Mouse (Mus musculus): ENCODE data around the gene Psmb5. TPM values are rescaled to one million over a fixed set of nuclear protein-coding genes. Genes with fewer than 3 reads are reported as not detected.

The Psmb5 gene
- polyA plus RNA-seq, 1 experiment: 416 TPM

GRCm38 (mm10) chr14:54651556-54651955 is 33.7 kb upstream of the Psmb5 start:
- Histone ChIP-seq H3K27me3 (ENCODE audit: control insufficient read depth, insufficient read depth, insufficient read length) (no peaks in the 10 kb centered on the region), H3ac (ENCODE audit: control insufficient read depth, insufficient read length) (no peak overlapping the region), H3K4me3 (no peak overlapping the region), H3K4me2 (ENCODE audit: low read depth) (peak overlapping the region; percentile 90), H3K79me2 (ENCODE audit: control insufficient read depth, insufficient read depth) (peaks cover 26% of the 10 kb centered on the region), H3K36me3 (ENCODE audit: control insufficient read depth, insufficient read depth) (peaks cover 27% of the 10 kb centered on the region)
- no peak for TF ChIP-seq TCF3 (IDR thresholded peaks at IDR 0.05; ENCODE audit: insufficient read length, low read depth)

- H3K27me3 ChIP-seq (ENCODE audit: control insufficient read depth, insufficient read depth, insufficient read length): no peaks in the 10 kb centered on the region
- TF ChIP-seq MYOD1 (IDR thresholded peaks at IDR 0.05; ENCODE audit: control insufficient read depth in 1 of 3, insufficient read length in 2 of 3, low read depth in 2 of 3) (no peak), E2F4 (IDR thresholded peaks at IDR 0.05; ENCODE audit: insufficient read depth) (no peak), MYOG (IDR thresholded peaks at IDR 0.05; ENCODE audit: control insufficient read depth in 1 of 3, insufficient read depth in 1 of 3, insufficient read length in 2 of 3, low read depth in 2 of 3) (no peak), SRF (IDR thresholded peaks at IDR 0.05; ENCODE audit: control insufficient read depth, insufficient read length, low read depth) (no peak), POLR2A (IDR thresholded peaks at IDR 0.05; ENCODE audit: insufficient read length, low read depth) (no peak), REST (IDR thresholded peaks at IDR 0.05; ENCODE audit: insufficient read depth, insufficient read length) (no peak), MAX (IDR thresholded peaks at IDR 0.05; ENCODE audit: low read depth) (no peak), POLR2AphosphoS2 (IDR thresholded peaks at IDR 0.05; ENCODE audit: insufficient read length, low read depth) (no peak), TCF12 (IDR thresholded peaks at IDR 0.05; ENCODE audit: insufficient read depth, poor library complexity, severe bottlenecking) (no peak), TCF3 (IDR thresholded peaks at IDR 0.05; ENCODE audit: insufficient read length, low read depth) (no peak), USF1 (IDR thresholded peaks at IDR 0.05; ENCODE audit: low read depth) (no peak), CEBPB (IDR thresholded peaks at IDR 0.05; ENCODE audit: insufficient read depth, poor library complexity, severe bottlenecking) (no peak)
- H3K4me3 ChIP-seq: no peak overlapping the region
- H3K79me2 ChIP-seq (ENCODE audit: control insufficient read depth, insufficient read depth): peaks cover 26% of the 10 kb centered on the region
- H3K4me2 ChIP-seq (ENCODE audit: low read depth): peak overlapping the region; percentile 21
- H3K36me3 ChIP-seq (ENCODE audit: control insufficient read depth, insufficient read depth): peaks cover 29% of the 10 kb centered on the region
- no peak overlapping the region for H3ac ChIP-seq (ENCODE audit: control insufficient read depth, insufficient read length)
Measured at GRCm38 (mm10) chr14:54650621-54651454, 33.0 kb upstream of the Psmb5 start.

GRCm38 (mm10) chr14:54647900-54648299 is 30.1 kb upstream of the Psmb5 start:
- peaks cover 21% of the 10 kb centered on the region for H3K79me2 ChIP-seq (ENCODE audit: control insufficient read depth, insufficient read depth)
- TF ChIP-seq MYOG (IDR thresholded peaks at IDR 0.05; ENCODE audit: control insufficient read depth in 1 of 3, insufficient read depth in 1 of 3, insufficient read length in 2 of 3, low read depth in 2 of 3): no peak
- TF ChIP-seq POLR2A (IDR thresholded peaks at IDR 0.05; ENCODE audit: insufficient read length, low read depth): no peak
- TF ChIP-seq TCF3 (IDR thresholded peaks at IDR 0.05; ENCODE audit: insufficient read length, low read depth): no peak
- H3ac ChIP-seq (ENCODE audit: control insufficient read depth, insufficient read length): no peak overlapping the region
- peaks cover 48% of the 10 kb centered on the region for H3K36me3 ChIP-seq (ENCODE audit: control insufficient read depth, insufficient read depth)
- H3K4me3 ChIP-seq: no peak overlapping the region
- no peaks in the 10 kb centered on the region for H3K27me3 ChIP-seq (ENCODE audit: control insufficient read depth, insufficient read depth, insufficient read length)
- H3K4me2 ChIP-seq (ENCODE audit: low read depth): no peak overlapping the region

- no peak for TF ChIP-seq TCF3 (IDR thresholded peaks at IDR 0.05; ENCODE audit: insufficient read length, low read depth)
- TF ChIP-seq CEBPB (IDR thresholded peaks at IDR 0.05; ENCODE audit: insufficient read depth, poor library complexity, severe bottlenecking): no peak
- TF ChIP-seq REST (IDR thresholded peaks at IDR 0.05; ENCODE audit: insufficient read depth, insufficient read length): no peak
- TF ChIP-seq E2F4 (IDR thresholded peaks at IDR 0.05; ENCODE audit: insufficient read depth): no peak
- TF ChIP-seq MYOG (IDR thresholded peaks at IDR 0.05; ENCODE audit: control insufficient read depth in 1 of 3, insufficient read depth in 1 of 3, insufficient read length in 2 of 3, low read depth in 2 of 3): no peak
- TF ChIP-seq SRF (IDR thresholded peaks at IDR 0.05; ENCODE audit: control insufficient read depth, insufficient read length, low read depth): no peak
- TF ChIP-seq MAX (IDR thresholded peaks at IDR 0.05; ENCODE audit: low read depth): no peak
- TF ChIP-seq TCF12 (IDR thresholded peaks at IDR 0.05; ENCODE audit: insufficient read depth, poor library complexity, severe bottlenecking): no peak
- no peak for TF ChIP-seq MYOD1 (IDR thresholded peaks at IDR 0.05; ENCODE audit: control insufficient read depth in 1 of 3, insufficient read length in 2 of 3, low read depth in 2 of 3)
- TF ChIP-seq POLR2AphosphoS2 (IDR thresholded peaks at IDR 0.05; ENCODE audit: insufficient read length, low read depth): no peak
- TF ChIP-seq POLR2A (IDR thresholded peaks at IDR 0.05; ENCODE audit: insufficient read length, low read depth): no peak
- TF ChIP-seq USF1 (IDR thresholded peaks at IDR 0.05; ENCODE audit: low read depth): no peak
- Histone ChIP-seq H3K36me3 (ENCODE audit: control insufficient read depth, insufficient read depth) (peaks cover 51% of the 10 kb centered on the region), H3K4me3 (no peak overlapping the region)
Measured at GRCm38 (mm10) chr14:54646898-54647636, 29.2 kb upstream of the Psmb5 start.

GRCm38 (mm10) chr14:54646455-54646854 is 28.6 kb upstream of the Psmb5 start:
- TF ChIP-seq POLR2A (IDR thresholded peaks at IDR 0.05; ENCODE audit: insufficient read length, low read depth) (no peak), CEBPB (IDR thresholded peaks at IDR 0.05; ENCODE audit: insufficient read depth, poor library complexity, severe bottlenecking) (no peak)
- no peaks in the 10 kb centered on the region for H3K27me3 ChIP-seq (ENCODE audit: control insufficient read depth, insufficient read depth, insufficient read length)
- H3K4me3 ChIP-seq: no peak overlapping the region

More at GRCm38 (mm10) chr14:54646898-54647636, 29.2 kb upstream of the Psmb5 start:
- no peaks in the 10 kb centered on the region for H3K27me3 ChIP-seq (ENCODE audit: control insufficient read depth, insufficient read depth, insufficient read length)
- no peak overlapping the region for H3ac ChIP-seq (ENCODE audit: control insufficient read depth, insufficient read length)
- H3K79me2 ChIP-seq (ENCODE audit: control insufficient read depth, insufficient read depth): peaks cover 12% of the 10 kb centered on the region
- no peak overlapping the region for H3K4me2 ChIP-seq (ENCODE audit: low read depth)

More at GRCm38 (mm10) chr14:54646455-54646854, 28.6 kb upstream of the Psmb5 start:
- peaks cover 51% of the 10 kb centered on the region for H3K36me3 ChIP-seq (ENCODE audit: control insufficient read depth, insufficient read depth)
- peaks cover 8% of the 10 kb centered on the region for H3K79me2 ChIP-seq (ENCODE audit: control insufficient read depth, insufficient read depth)
- H3ac ChIP-seq (ENCODE audit: control insufficient read depth, insufficient read length): no peak overlapping the region
- no peak overlapping the region for H3K4me2 ChIP-seq (ENCODE audit: low read depth)

Measured in myocyte (in vitro differentiated cells).